Mouse (Mus musculus) myocyte (in vitro differentiated cells): ENCODE measurements around the gene Chrne.

Experiments
- CEBPB ChIP-seq: IDR thresholded peaks from 2 replicates; pipeline ENCODE4 v1.6.1; 2011; ENCODE audit warnings: mild to moderate bottlenecking, moderate library complexity; ENCODE audit not compliant: poor library complexity, insufficient read depth, severe bottlenecking
- E2F4 ChIP-seq: IDR thresholded peaks from one replicate; pipeline ENCODE4 v1.6.1; 2011; ENCODE audit warnings: mild to moderate bottlenecking, control low read depth, moderate library complexity; ENCODE audit not compliant: insufficient read depth
- MAX ChIP-seq: IDR thresholded peaks from one replicate; pipeline ENCODE4 v1.6.1; 2011; ENCODE audit warnings: low read depth, mild to moderate bottlenecking, control low read depth
- MYOG ChIP-seq, 3 experiments: IDR thresholded peaks; one replicate each; pipeline ENCODE4 v1.6.1; 2011; ENCODE audit warnings: control low read depth in 2 of 3, low read depth in 2 of 3, mild to moderate bottlenecking in 2 of 3; ENCODE audit not compliant: insufficient read length in 2 of 3, control insufficient read depth in 1 of 3, insufficient read depth in 1 of 3
- POLR2A ChIP-seq: IDR thresholded peaks from one replicate; pipeline ENCODE4 v1.6.1; 2011; ENCODE audit warnings: low read depth, mild to moderate bottlenecking, control low read depth, moderate library complexity; ENCODE audit not compliant: insufficient read length
- POLR2AphosphoS2 ChIP-seq: IDR thresholded peaks from one replicate; pipeline ENCODE4 v1.6.1; 2011; ENCODE audit warnings: low read depth, control low read depth; ENCODE audit not compliant: insufficient read length
- TCF12 ChIP-seq: IDR thresholded peaks from one replicate; pipeline ENCODE4 v1.6.1; 2011; ENCODE audit warnings: mild to moderate bottlenecking, control low read depth; ENCODE audit not compliant: poor library complexity, insufficient read depth, severe bottlenecking
- USF1 ChIP-seq: IDR thresholded peaks from one replicate; pipeline ENCODE4 v1.6.1; 2011; ENCODE audit warnings: low read depth, mild to moderate bottlenecking, control low read depth, moderate library complexity

GRCm38 (mm10) chr11:70578962-70579361 is 40.1 kb downstream of the Chrne start:
- TF ChIP-seq E2F4 (no peak), POLR2A (no peak), POLR2AphosphoS2 (no peak), USF1 (no peak), MAX (no peak), TCF12 (no peak), MYOG (IDR thresholded peaks at IDR 0.05; ENCODE audit: control insufficient read depth in 1 of 3, insufficient read depth in 1 of 3, insufficient read length in 2 of 3, low read depth in 2 of 3) (no peak), CEBPB (no peak)
